8 mouse cellular contexts compared by ENCODE assay signal in the genomic region with DNA sequence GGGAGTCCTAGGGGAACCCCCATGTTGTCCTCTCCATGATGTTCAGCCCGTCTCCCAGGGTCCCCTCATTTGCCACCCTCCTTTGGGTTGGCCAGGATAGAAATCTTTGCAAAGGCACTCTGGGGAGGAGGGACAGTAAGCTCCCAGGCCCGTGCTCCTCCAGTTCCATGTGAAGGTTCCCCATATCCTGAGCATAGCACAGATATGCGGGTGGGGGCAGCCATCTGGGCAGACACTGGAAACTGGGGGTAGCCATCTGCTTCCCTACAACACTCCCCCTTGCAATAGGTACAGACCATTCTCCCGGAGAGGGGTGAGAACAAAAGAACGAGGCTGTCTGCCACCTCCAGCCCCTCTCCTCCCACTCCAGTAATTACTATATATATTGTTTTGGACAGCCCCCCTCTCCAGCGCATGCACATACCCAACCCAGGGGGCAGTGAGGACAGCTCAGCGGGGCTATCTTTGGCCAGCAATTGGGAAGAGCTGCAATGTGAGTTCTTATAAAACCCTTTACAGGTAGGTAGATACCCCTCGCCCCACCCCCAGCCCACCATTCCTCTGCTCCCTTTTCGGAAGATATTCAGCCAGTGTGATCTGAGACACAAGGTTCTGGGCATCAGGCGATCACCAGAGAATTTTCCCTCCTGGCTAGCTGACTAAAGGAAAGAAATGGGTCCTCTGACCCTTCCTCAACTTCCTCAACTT. TPM values are rescaled to one million over a fixed set of nuclear protein-coding genes. Genes with fewer than 3 reads are reported as not detected.
DNase-seq lines count a peak whose midpoint lies in the region; ATAC-seq and TF ChIP-seq lines count a peak whose summit lies in the region.

No protein-coding gene starts in this region.

- ATAC-seq in kidney, postnatal 0 days (replicated peaks; ENCODE audit: low FRiP score, low read depth) = no peak
- no peak for ATAC-seq in hindbrain, postnatal 0 days
- no peak for ATAC-seq in liver, embryonic 16.5 days (ENCODE audit: low read depth)
- no peak for ATAC-seq in activated CD4-positive, CD25-positive, alpha-beta regulatory T cell, adult 4 months

- peaks cover 14% of the 10 kb centered on the region; the same call in 1 of the 2 replicates for H3K4me1 ChIP-seq in kidney, postnatal 0 days (replicated peaks; ENCODE audit: insufficient read depth, low read length)
- H3K4me1 ChIP-seq in kidney, adult 2 months (ENCODE audit: control insufficient read depth, insufficient read depth, low read length) = no peaks in the 10 kb centered on the region
- peaks cover 3% of the 10 kb centered on the region for H3K4me1 ChIP-seq in cortical plate, adult 2 months (ENCODE audit: control insufficient read depth, insufficient read depth, low read length)
- H3K4me1 ChIP-seq in hindbrain, postnatal 0 days (ENCODE audit: insufficient read depth, low read length) = peaks cover 7% of the 10 kb centered on the region
- peaks cover 49% of the 10 kb centered on the region for H3K4me1 ChIP-seq in liver, embryonic 16.5 days (ENCODE audit: control insufficient read depth, low read depth, low read length)

- TF ChIP-seq CTCF in kidney, postnatal 0 days (IDR thresholded peaks at IDR 0.05; ENCODE audit: low read depth) = no peak
- TF ChIP-seq CTCF in kidney, adult 2 months (conservative IDR thresholded peaks at IDR 0.05; ENCODE audit: insufficient read depth, insufficient read length, low read depth, low read length) = no peak
- no peak for TF ChIP-seq CTCF in cortical plate, adult 2 months (IDR thresholded peaks at IDR 0.05; ENCODE audit: extremely low read depth, insufficient read depth, low read length)
- TF ChIP-seq CTCF in hindbrain, postnatal 0 days (IDR thresholded peaks at IDR 0.05; ENCODE audit: low read depth) = no peak

- no peaks in the 10 kb centered on the region for H3K9me3 ChIP-seq in kidney, postnatal 0 days (replicated peaks; ENCODE audit: low read length)
- H3K9me3 ChIP-seq in hindbrain, postnatal 0 days (ENCODE audit: low read length) = no peaks in the 10 kb centered on the region
- H3K9me3 ChIP-seq in liver, embryonic 16.5 days (replicated peaks; ENCODE audit: control insufficient read depth, low read length) = no peaks in the 10 kb centered on the region

- H3K4me2 ChIP-seq in kidney, postnatal 0 days (ENCODE audit: low read length) = peak overlapping the region; percentile 87
- H3K4me2 ChIP-seq in hindbrain, postnatal 0 days (ENCODE audit: low read depth, low read length) = peak overlapping the region; percentile 98
- H3K4me2 ChIP-seq in liver, embryonic 16.5 days (ENCODE audit: low read depth, low read length) = peak overlapping the region; percentile 97; the same call in 1 of the 2 replicates

- peak overlapping the region; percentile 72; the same call in 1 of the 2 replicates for H3K9ac ChIP-seq in kidney, postnatal 0 days (ENCODE audit: low read depth, low read length)
- peak overlapping the region; percentile 74 for H3K9ac ChIP-seq in hindbrain, postnatal 0 days (replicated peaks; ENCODE audit: low read length)
- H3K9ac ChIP-seq in liver, embryonic 16.5 days (ENCODE audit: low read depth, low read length) = no peak overlapping the region; the same call in 1 of the 2 replicates

- peaks cover 6% of the 10 kb centered on the region; the same call in 1 of the 2 replicates for H3K36me3 ChIP-seq in kidney, postnatal 0 days (ENCODE audit: insufficient read depth, low read length)
- no peaks in the 10 kb centered on the region for H3K36me3 ChIP-seq in kidney, adult 2 months (ENCODE audit: control insufficient read depth, insufficient read depth, low read length)
- H3K36me3 ChIP-seq in hindbrain, postnatal 0 days (ENCODE audit: insufficient read depth, low read length) = peaks cover 4% of the 10 kb centered on the region
- H3K36me3 ChIP-seq in liver, embryonic 16.5 days (ENCODE audit: control insufficient read depth, insufficient read depth) = no peaks in the 10 kb centered on the region

- WGBS in kidney, postnatal 0 days = 42% methylated on average over 10 of the region's 10 CpGs
- 69% methylated on average over 10 of the region's 10 CpGs for WGBS in kidney, adult 2 months
- 31% methylated on average over 10 of the region's 10 CpGs for WGBS in hindbrain, postnatal 0 days
- WGBS in liver, embryonic 16.5 days (ENCODE audit: insufficient replicate concordance) = 59% methylated on average over 10 of the region's 10 CpGs

- H3K27ac ChIP-seq in kidney, postnatal 0 days = no peak overlapping the region
- no peak overlapping the region for H3K27ac ChIP-seq in kidney, adult 2 months (ENCODE audit: insufficient read depth, low read depth, low read length)
- H3K27ac ChIP-seq in cortical plate, adult 2 months (ENCODE audit: insufficient read depth, low read length) = peak overlapping the region; percentile 74; the same call in 1 of the 2 replicates
- H3K27ac ChIP-seq in hindbrain, postnatal 0 days = peak overlapping the region; percentile 73; the same call in 1 of the 2 replicates
- no peak overlapping the region for H3K27ac ChIP-seq in liver, embryonic 16.5 days (ENCODE audit: low read length)

- H3K4me3 ChIP-seq in kidney, postnatal 0 days (replicated peaks; ENCODE audit: low read depth, low read length) = peak overlapping the region; percentile 71
- no peak overlapping the region for H3K4me3 ChIP-seq in kidney, adult 2 months (ENCODE audit: insufficient read depth, low read depth, low read length)
- H3K4me3 ChIP-seq in cortical plate, adult 2 months (ENCODE audit: insufficient read depth, low read length) = peak overlapping the region; percentile 68
- H3K4me3 ChIP-seq in hindbrain, postnatal 0 days (ENCODE audit: low read length) = peak overlapping the region; percentile 59
- peak overlapping the region; percentile 65 for H3K4me3 ChIP-seq in liver, embryonic 16.5 days (ENCODE audit: low read depth, low read length)

- no peak for TF ChIP-seq POLR2A in kidney, adult 2 months (IDR thresholded peaks at IDR 0.05; ENCODE audit: low read depth, low read length)
- TF ChIP-seq POLR2A in cortical plate, adult 2 months (IDR thresholded peaks at IDR 0.05; ENCODE audit: extremely low read depth, insufficient read depth, low read length) = no peak

- H3K27me3 ChIP-seq in kidney, postnatal 0 days (ENCODE audit: insufficient read depth, low read length) = no peaks in the 10 kb centered on the region
- no peaks in the 10 kb centered on the region for H3K27me3 ChIP-seq in kidney, adult 2 months (replicated peaks; ENCODE audit: control insufficient read depth, insufficient read depth, low read length)
- no peaks in the 10 kb centered on the region for H3K27me3 ChIP-seq in hindbrain, postnatal 0 days (ENCODE audit: insufficient read depth, low read length)
- peaks cover 11% of the 10 kb centered on the region for H3K27me3 ChIP-seq in liver, embryonic 16.5 days (ENCODE audit: control insufficient read depth, insufficient read depth, low read depth, low read length)

- no peak for DNase-seq in kidney, postnatal 0 days (ENCODE audit: low spot score)
- no peak for DNase-seq in kidney, adult 2 months
- peak; percentile 41 for DNase-seq in hindbrain, postnatal 0 days (ENCODE audit: low spot score)
- no peak for DNase-seq in adrenal gland, adult 2 months
- no peak for DNase-seq in gastrocnemius, postnatal 4 days (ENCODE audit: low spot score in 2 of 2)

RNA-seq across cellular contexts. Expression of a gene that starts 2.4 kb away (rescaled TPM):
- 27.9 and 29.0 TPM in 2 replicates for polyA plus RNA-seq in kidney, postnatal 0 days (2015; fragmentation: Nextera tagmentation; extraction: Ambion mirVana)
- 9.2 and 11.9 TPM in 2 replicates for polyA plus RNA-seq in kidney, adult 2 months (2012; rRNA removed)
- 225 and 288 TPM in 2 replicates for polyA plus RNA-seq in cortical plate, adult 2 months (2012; rRNA removed)
- total RNA-seq in hindbrain, postnatal 0 days (2014; rRNA removed) = 61.0 and 65.4 TPM in 2 replicates
- polyA plus RNA-seq in hindbrain, postnatal 0 days (2015; fragmentation: Nextera tagmentation; extraction: Ambion mirVana) = 20.3 and 21.6 TPM in 2 replicates
- 4.8 and 5.7 TPM in 2 replicates for polyA plus RNA-seq in liver, embryonic 16.5 days (2015; fragmentation: Nextera tagmentation; extraction: Ambion mirVana)
- 10 to 100 TPM; 16.0 to 25.8 TPM for total RNA-seq in adrenal gland, adult 2 months (2021)
- 41.3 and 44.9 TPM in 2 replicates for polyA plus RNA-seq in adrenal gland, adult 2 months (2012; rRNA removed)
- 10 to 100 TPM; 40.4 to 43.0 TPM for total RNA-seq in gastrocnemius, postnatal 4 days (2021)
- polyA plus RNA-seq in activated CD4-positive, CD25-positive, alpha-beta regulatory T cell, adult 4 months (2017; shearing (Covaris generic)) = not detected

RNA-seq across cellular contexts. Expression of a gene that starts 7.1 kb away (rescaled TPM):
- 2.8 and 3.1 TPM in 2 replicates for polyA plus RNA-seq in kidney, postnatal 0 days (2015; fragmentation: Nextera tagmentation; extraction: Ambion mirVana)
- polyA plus RNA-seq in kidney, adult 2 months (2012; rRNA removed) = 6.6 and 8.1 TPM in 2 replicates
- polyA plus RNA-seq in cortical plate, adult 2 months (2012; rRNA removed) = 8.7 TPM in 2 replicates
- 0.31 TPM in 1 of 2 replicates, not detected in the other for total RNA-seq in hindbrain, postnatal 0 days (2014; rRNA removed)
- polyA plus RNA-seq in hindbrain, postnatal 0 days (2015; fragmentation: Nextera tagmentation; extraction: Ambion mirVana) = 0.79 and 1.1 TPM in 2 replicates
- polyA plus RNA-seq in liver, embryonic 16.5 days (2015; fragmentation: Nextera tagmentation; extraction: Ambion mirVana) = 2.2 and 2.7 TPM in 2 replicates
- total RNA-seq in adrenal gland, adult 2 months (2021) = under 1 TPM; 0.35 to 0.58 TPM
- 1.1 and 2.4 TPM in 2 replicates for polyA plus RNA-seq in adrenal gland, adult 2 months (2012; rRNA removed)
- total RNA-seq in gastrocnemius, postnatal 4 days (2021) = 1 to 10 TPM; 3.8 to 4.3 TPM
- polyA plus RNA-seq in activated CD4-positive, CD25-positive, alpha-beta regulatory T cell, adult 4 months (2017; shearing (Covaris generic)) = 1 to 10 TPM; 2.5 to 2.7 TPM

RNA-seq across cellular contexts. Expression of a gene that starts 8.0 kb away (rescaled TPM):
- polyA plus RNA-seq in kidney, postnatal 0 days (2015; fragmentation: Nextera tagmentation; extraction: Ambion mirVana) = 83.3 and 85.1 TPM in 2 replicates
- polyA plus RNA-seq in kidney, adult 2 months (2012; rRNA removed) = 101 and 132 TPM in 2 replicates
- 371 and 407 TPM in 2 replicates for polyA plus RNA-seq in cortical plate, adult 2 months (2012; rRNA removed)
- total RNA-seq in hindbrain, postnatal 0 days (2014; rRNA removed) = 233 and 240 TPM in 2 replicates
- polyA plus RNA-seq in hindbrain, postnatal 0 days (2015; fragmentation: Nextera tagmentation; extraction: Ambion mirVana) = 170 and 185 TPM in 2 replicates
- polyA plus RNA-seq in liver, embryonic 16.5 days (2015; fragmentation: Nextera tagmentation; extraction: Ambion mirVana) = 13.4 and 14.8 TPM in 2 replicates
- 10 to 100 TPM; 53.6 to 75.7 TPM for total RNA-seq in adrenal gland, adult 2 months (2021)
- 203 and 219 TPM in 2 replicates for polyA plus RNA-seq in adrenal gland, adult 2 months (2012; rRNA removed)
- total RNA-seq in gastrocnemius, postnatal 4 days (2021) = 10 to 100 TPM; 43.8 to 49.7 TPM
- 10 to 100 TPM; 40.6 to 42.9 TPM for polyA plus RNA-seq in activated CD4-positive, CD25-positive, alpha-beta regulatory T cell, adult 4 months (2017; shearing (Covaris generic))

RNA-seq across cellular contexts. Expression of a gene that starts 22.5 kb away (rescaled TPM):
- 15.0 and 16.4 TPM in 2 replicates for polyA plus RNA-seq in kidney, postnatal 0 days (2015; fragmentation: Nextera tagmentation; extraction: Ambion mirVana)
- 15.4 and 27.5 TPM in 2 replicates for polyA plus RNA-seq in kidney, adult 2 months (2012; rRNA removed)
- polyA plus RNA-seq in cortical plate, adult 2 months (2012; rRNA removed) = 127 and 129 TPM in 2 replicates
- 111 and 112 TPM in 2 replicates for total RNA-seq in hindbrain, postnatal 0 days (2014; rRNA removed)
- 56.7 and 65.3 TPM in 2 replicates for polyA plus RNA-seq in hindbrain, postnatal 0 days (2015; fragmentation: Nextera tagmentation; extraction: Ambion mirVana)
- 18.7 and 24.3 TPM in 2 replicates for polyA plus RNA-seq in liver, embryonic 16.5 days (2015; fragmentation: Nextera tagmentation; extraction: Ambion mirVana)
- total RNA-seq in adrenal gland, adult 2 months (2021) = 10 to 100 TPM in 1 of 2 experiments, 1 to 10 TPM in 1; 8.3 to 11.6 TPM
- 17.8 and 19.1 TPM in 2 replicates for polyA plus RNA-seq in adrenal gland, adult 2 months (2012; rRNA removed)
- total RNA-seq in gastrocnemius, postnatal 4 days (2021) = 1 to 10 TPM; 3.4 to 3.6 TPM
- polyA plus RNA-seq in activated CD4-positive, CD25-positive, alpha-beta regulatory T cell, adult 4 months (2017; shearing (Covaris generic)) = 100 to 1,000 TPM; 152 to 209 TPM

RNA-seq across cellular contexts. Expression of a gene that starts 23.9 kb away (rescaled TPM):
- polyA plus RNA-seq in kidney, postnatal 0 days (2015; fragmentation: Nextera tagmentation; extraction: Ambion mirVana) = 45.0 and 50.1 TPM in 2 replicates
- 116 and 120 TPM in 2 replicates for polyA plus RNA-seq in kidney, adult 2 months (2012; rRNA removed)
- 116 and 117 TPM in 2 replicates for polyA plus RNA-seq in cortical plate, adult 2 months (2012; rRNA removed)
- total RNA-seq in hindbrain, postnatal 0 days (2014; rRNA removed) = 18.3 and 22.8 TPM in 2 replicates
- polyA plus RNA-seq in hindbrain, postnatal 0 days (2015; fragmentation: Nextera tagmentation; extraction: Ambion mirVana) = 19.9 and 20.2 TPM in 2 replicates
- polyA plus RNA-seq in liver, embryonic 16.5 days (2015; fragmentation: Nextera tagmentation; extraction: Ambion mirVana) = 39.1 and 40.1 TPM in 2 replicates
- total RNA-seq in adrenal gland, adult 2 months (2021) = 10 to 100 TPM; 41.6 to 47.8 TPM
- polyA plus RNA-seq in adrenal gland, adult 2 months (2012; rRNA removed) = 21.7 and 22.5 TPM in 2 replicates
- 10 to 100 TPM; 11.5 to 12.7 TPM for total RNA-seq in gastrocnemius, postnatal 4 days (2021)
- 10 to 100 TPM; 24.2 to 27.8 TPM for polyA plus RNA-seq in activated CD4-positive, CD25-positive, alpha-beta regulatory T cell, adult 4 months (2017; shearing (Covaris generic))

Comparison
In these comparisons a context has a peak if more than half of its experiments do, and no peak if none do; other contexts are left out.
1. H3K27ac ChIP-seq: peak in cortical plate, adult 2 months (single experiment) and hindbrain, postnatal 0 days (single experiment); none in kidney, postnatal 0 days (single experiment), kidney, adult 2 months (single experiment) and liver, embryonic 16.5 days (single experiment).
2. Peak in every context shown above with its lines, with median percentiles within 50 percentile points of each other: H3K4me2 ChIP-seq.